Mouse (Mus musculus) intestine, postnatal 0 days (tissue): ENCODE measurements around the gene Insm1. TPM values are rescaled to one million over a fixed set of nuclear protein-coding genes. Genes with fewer than 3 reads are reported as not detected.

Source experiments
- ATAC-seq: fragments of 200-750 bp; cut with Nextera tagmentation; 2 replicates; pipeline ENCODE4 v1.8.0; 2017; ENCODE audit warnings: mild to moderate bottlenecking, moderate TSS enrichment, moderate library complexity
- H3K27ac ChIP-seq: fragments of 300-500 bp; sonication (generic); 2 replicates; pipeline ENCODE4 v1.5.1; 2014; ENCODE audit warnings: mild to moderate bottlenecking, low read depth, low read length, moderate library complexity
- H3K27me3 ChIP-seq: fragments of 300-500 bp; sonication (generic); replicated peaks from 2 replicates; pipeline ENCODE4 v1.6.1; 2014; ENCODE audit warnings: low read length, mixed read lengths; ENCODE audit not compliant: control insufficient read depth, insufficient read depth
- H3K36me3 ChIP-seq: fragments of 300-500 bp; sonication (generic); 2 replicates; pipeline ENCODE4 v1.6.1; 2014; ENCODE audit warnings: mild to moderate bottlenecking, moderate library complexity; ENCODE audit not compliant: control insufficient read depth, insufficient read depth
- H3K4me1 ChIP-seq: fragments of 300-500 bp; sonication (generic); replicated peaks from 2 replicates; pipeline ENCODE4 v1.6.1; 2014; ENCODE audit warnings: antibody characterized with exemption, low read length, mixed read lengths; ENCODE audit not compliant: control insufficient read depth, insufficient read depth
- H3K4me2 ChIP-seq: fragments of 300-500 bp; sonication (generic); replicated peaks from 2 replicates; pipeline ENCODE4 v1.6.1; 2014; ENCODE audit warnings: low read depth, mild to moderate bottlenecking, moderate library complexity
- H3K4me3 ChIP-seq: fragments of 300-500 bp; sonication (generic); 2 replicates; pipeline ENCODE4 v1.5.1; 2014; ENCODE audit warnings: low read depth, low read length
- H3K9ac ChIP-seq: fragments of 300-500 bp; sonication (generic); 2 replicates; pipeline ENCODE4 v1.6.1; 2014; ENCODE audit warnings: mild to moderate bottlenecking, low read depth, low read length
- H3K9me3 ChIP-seq: fragments of 300-500 bp; sonication (generic); 2 replicates; pipeline ENCODE4 v1.6.1; 2016; ENCODE audit warnings: mixed run types; ENCODE audit not compliant: control insufficient read depth
- CTCF ChIP-seq: sonication (generic); IDR thresholded peaks from 2 replicates; pipeline ENCODE4 v1.5.1; 2016; ENCODE audit warnings: low read depth, mild to moderate bottlenecking, control low read depth, antibody characterized with exemption, moderate library complexity
- WGBS: fragments of 180-500 bp; shearing (Covaris S2); extraction: QIAGEN DNeasy Blood & Tissue Kit; methylation state at CpG from one replicate; pipeline ENCODE4 v1.1.7; 2014; 5-methylcytosine and 5-hydroxymethylcytosine counted together
- polyA plus RNA-seq: library from polyadenylated mRNA; unstranded; fragments of >200 nt; fragmentation: Nextera tagmentation; extraction: Ambion mirVana; gene quantifications from 2 replicates; pipeline ENCODE4 v1.2.1, GENCODE M21; 2015

Gene Insm1
- polyA plus RNA-seq, 1 experiment from 2014 or later: 0.48 TPM

GRCm38 (mm10) chr2:146249033-146249432, 27.3 kb downstream of the Insm1 start:
- no peak overlapping the region for H3K4me3 ChIP-seq
- no peaks in the 10 kb centered on the region for H3K9me3 ChIP-seq
- H3K36me3 ChIP-seq: peaks cover 4% of the 10 kb centered on the region; the same call in 1 of the 2 replicates
- no peak overlapping the region for H3K9ac ChIP-seq
- H3K27ac ChIP-seq: no peak overlapping the region
- peaks cover 9% of the 10 kb centered on the region; the same call in 1 of the 2 replicates for H3K4me1 ChIP-seq
- TF ChIP-seq CTCF: no peak
- ATAC-seq: no peak
- no peaks in the 10 kb centered on the region for H3K27me3 ChIP-seq
- H3K4me2 ChIP-seq: no peak overlapping the region
- 83% methylated on average over 7 of the region's 7 CpGs for WGBS

GRCm38 (mm10) chr2:146250236-146250904, 28.6 kb downstream of the Insm1 start:
- no peaks in the 10 kb centered on the region for H3K9me3 ChIP-seq
- no peak overlapping the region for H3K4me3 ChIP-seq
- H3K4me1 ChIP-seq: no peaks in the 10 kb centered on the region
- H3K9ac ChIP-seq: no peak overlapping the region
- TF ChIP-seq CTCF: no peak
- H3K27ac ChIP-seq: no peak overlapping the region
- 0 out of 2 replicates have a peak, but pooled peaks cover 5% of the 10 kb centered on the region for H3K36me3 ChIP-seq
- ATAC-seq: no peak
- no peak overlapping the region for H3K4me2 ChIP-seq
- H3K27me3 ChIP-seq: no peaks in the 10 kb centered on the region
- 85% methylated on average over 6 of the region's 6 CpGs for WGBS

- 0 out of 2 replicates have a peak, but pooled peaks cover 9% of the 10 kb centered on the region for H3K36me3 ChIP-seq
- H3K9ac ChIP-seq: no peak overlapping the region
- no peak for ATAC-seq
- no peak for TF ChIP-seq CTCF
- H3K27me3 ChIP-seq: no peaks in the 10 kb centered on the region
- no peak overlapping the region for H3K4me2 ChIP-seq
- no peak overlapping the region for H3K4me3 ChIP-seq
- no peaks in the 10 kb centered on the region for H3K9me3 ChIP-seq
- no peaks in the 10 kb centered on the region for H3K4me1 ChIP-seq
- whole genome bisulfite sequencing: 92% methylated on average over 1 of the region's 1 CpGs
- H3K27ac ChIP-seq: no peak overlapping the region
Measured at GRCm38 (mm10) chr2:146254387-146254786, 32.7 kb downstream of the Insm1 start.

GRCm38 (mm10) chr2:146255636-146256035, 33.9 kb downstream of the Insm1 start:
- Histone ChIP-seq H3K9me3 (no peaks in the 10 kb centered on the region), H3K4me3 (no peak overlapping the region), H3K9ac (no peak overlapping the region), H3K27ac (no peak overlapping the region), H3K36me3 (0 out of 2 replicates have a peak, but pooled peaks cover 9% of the 10 kb centered on the region), H3K27me3 (no peaks in the 10 kb centered on the region), H3K4me1 (no peaks in the 10 kb centered on the region), H3K4me2 (no peak overlapping the region)
- TF ChIP-seq CTCF: no peak
- ATAC-seq: no peak

GRCm38 (mm10) chr2:146256321-146256875, 34.7 kb downstream of the Insm1 start:
- no peaks in the 10 kb centered on the region for H3K9me3 ChIP-seq
- WGBS: 66% methylated on average over 3 of the region's 3 CpGs
- H3K4me2 ChIP-seq: no peak overlapping the region
- H3K36me3 ChIP-seq: 0 out of 2 replicates have a peak, but pooled peaks cover 9% of the 10 kb centered on the region
- ATAC-seq: no peak
- H3K4me3 ChIP-seq: no peak overlapping the region
- H3K4me1 ChIP-seq: no peaks in the 10 kb centered on the region
- H3K9ac ChIP-seq: no peak overlapping the region
- no peaks in the 10 kb centered on the region for H3K27me3 ChIP-seq
- no peak overlapping the region for H3K27ac ChIP-seq
- TF ChIP-seq CTCF: peak; percentile 37

GRCm38 (mm10) chr2:146257037-146257436, 35.3 kb downstream of the Insm1 start:
- H3K27me3 ChIP-seq: no peaks in the 10 kb centered on the region
- H3K4me1 ChIP-seq: no peaks in the 10 kb centered on the region
- H3K27ac ChIP-seq: no peak overlapping the region
- 43% methylated on average over 3 of the region's 3 CpGs for WGBS
- ATAC-seq: no peak
- no peak for TF ChIP-seq CTCF
- H3K9ac ChIP-seq: no peak overlapping the region
- H3K4me3 ChIP-seq: no peak overlapping the region
- no peaks in the 10 kb centered on the region for H3K9me3 ChIP-seq
- H3K36me3 ChIP-seq: 0 out of 2 replicates have a peak, but pooled peaks cover 9% of the 10 kb centered on the region
- H3K4me2 ChIP-seq: no peak overlapping the region
